Mouse (Mus musculus): ENCODE data around the gene Mcub. TPM values are rescaled to one million over a fixed set of nuclear protein-coding genes. Genes with fewer than 3 reads are reported as not detected.

The Mcub gene
- polyA plus RNA-seq, 1 experiment from 2014 or later: 3.5 TPM

DNA sequence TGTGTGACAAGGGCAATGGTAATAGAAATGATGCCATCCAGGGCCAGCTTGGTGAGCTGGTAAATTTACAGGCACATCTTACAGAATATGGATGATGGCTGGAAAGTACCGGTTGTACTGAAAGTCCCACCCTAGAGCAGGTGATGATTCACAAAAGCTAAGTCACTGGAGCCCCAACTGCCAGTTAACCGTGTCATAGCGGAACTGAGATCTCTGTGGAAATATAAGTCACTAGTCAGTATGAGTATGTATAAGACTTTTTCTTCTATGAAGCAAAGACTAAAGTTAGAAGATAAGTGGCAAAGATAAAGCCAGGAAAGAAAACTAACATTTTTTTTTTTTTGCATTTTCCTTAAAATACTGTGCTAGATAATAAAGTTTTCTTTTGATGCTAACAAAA is 76.9 kb downstream of the Mcub start:
- ATAC-seq (ENCODE audit: insufficient number of reproducible peaks, low FRiP score): no peak
- H3K36me3 ChIP-seq: peaks cover 39% of the 10 kb centered on the region

DNA sequence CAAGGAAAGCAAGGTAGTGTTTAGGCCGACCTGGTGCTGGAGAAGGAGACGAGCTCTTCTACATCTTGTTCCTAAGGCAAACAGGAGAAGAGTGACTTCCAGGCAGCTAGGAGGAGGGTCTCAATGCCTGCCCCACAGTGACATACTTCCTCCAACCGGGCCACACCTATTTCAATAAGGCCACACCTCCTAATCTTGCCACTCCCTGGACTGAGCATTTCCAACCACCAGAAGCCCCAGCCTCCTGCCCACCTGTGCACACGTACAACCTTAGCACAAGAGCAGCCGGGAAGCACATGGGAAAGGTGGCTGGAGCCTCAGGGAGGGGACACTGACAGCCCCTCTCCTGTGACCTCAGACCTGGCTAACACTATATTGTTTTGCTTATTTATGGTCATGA is 78.0 kb downstream of the Mcub start:
- Histone ChIP-seq H3K27me3 (replicated peaks) (no peaks in the 10 kb centered on the region), H3K27ac (ENCODE audit: poor library complexity, severe bottlenecking) (no peak overlapping the region), H3K4me3 (no peak overlapping the region), H3K4me1 (replicated peaks) (peaks cover 10% of the 10 kb centered on the region; the same call in 1 of the 2 replicates), H3K9ac (no peak overlapping the region), H3K4me2 (no peak overlapping the region), H3K9me3 (replicated peaks) (no peaks in the 10 kb centered on the region), H3K36me3 (peaks cover 39% of the 10 kb centered on the region)
- 71% methylated on average over 5 of the region's 5 CpGs for WGBS
- ATAC-seq (ENCODE audit: insufficient number of reproducible peaks, low FRiP score): no peak

More for the DNA sequence above, 76.9 kb downstream of the Mcub start:
- Histone ChIP-seq H3K9ac (no peak overlapping the region), H3K4me3 (no peak overlapping the region), H3K4me1 (replicated peaks) (peaks cover 17% of the 10 kb centered on the region), H3K4me2 (no peak overlapping the region), H3K27ac (ENCODE audit: poor library complexity, severe bottlenecking) (no peak overlapping the region), H3K27me3 (replicated peaks) (no peaks in the 10 kb centered on the region), H3K9me3 (replicated peaks) (no peaks in the 10 kb centered on the region)
- WGBS: 90% methylated on average over 3 of the region's 3 CpGs

DNA sequence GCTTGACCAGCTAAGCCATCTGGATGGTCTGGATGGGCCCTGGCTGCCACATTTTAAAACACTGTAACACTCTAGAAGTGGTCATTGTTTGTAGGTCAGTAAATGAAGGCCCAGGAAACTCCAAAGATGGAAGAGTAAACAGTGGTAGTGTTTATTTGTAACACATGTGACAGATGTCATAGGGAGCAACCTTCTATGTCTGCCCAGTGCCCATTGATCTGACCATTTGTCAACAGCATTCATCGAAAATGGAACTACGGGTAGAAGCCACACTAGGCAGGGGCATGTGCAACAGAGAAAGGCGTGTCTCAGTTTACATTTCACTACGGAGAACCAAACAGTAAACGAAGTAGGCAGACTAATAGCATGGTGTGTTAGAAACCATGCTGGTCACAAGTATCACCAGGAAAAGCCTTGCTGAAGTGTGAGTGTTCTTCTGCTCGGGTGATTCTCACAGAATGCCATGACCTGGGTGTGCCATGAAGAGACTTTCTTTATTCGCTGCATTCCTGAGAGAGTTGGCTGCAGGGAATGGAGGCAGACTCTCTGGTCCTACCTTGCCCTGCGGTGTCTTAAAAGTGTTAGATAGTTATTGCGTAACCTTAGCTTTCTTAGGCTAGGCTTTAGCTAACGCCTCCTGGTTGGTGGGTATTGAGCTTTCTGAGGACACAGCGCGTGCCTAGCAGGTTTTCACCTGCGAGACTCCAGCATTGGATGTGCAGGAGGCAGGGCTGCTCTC is 82.1 kb downstream of the Mcub start:
- H3K9me3 ChIP-seq (replicated peaks): no peaks in the 10 kb centered on the region
- ATAC-seq (ENCODE audit: insufficient number of reproducible peaks, low FRiP score): no peak
- H3K4me3 ChIP-seq: no peak overlapping the region
- H3K4me1 ChIP-seq (replicated peaks): peaks cover 11% of the 10 kb centered on the region
- H3K27me3 ChIP-seq (replicated peaks): no peaks in the 10 kb centered on the region
- no peak overlapping the region for H3K9ac ChIP-seq
- peaks cover 26% of the 10 kb centered on the region for H3K36me3 ChIP-seq
- WGBS: 85% methylated on average over 13 of the region's 13 CpGs
- no peak overlapping the region for H3K27ac ChIP-seq (ENCODE audit: poor library complexity, severe bottlenecking)
- H3K4me2 ChIP-seq: no peak overlapping the region

DNA sequence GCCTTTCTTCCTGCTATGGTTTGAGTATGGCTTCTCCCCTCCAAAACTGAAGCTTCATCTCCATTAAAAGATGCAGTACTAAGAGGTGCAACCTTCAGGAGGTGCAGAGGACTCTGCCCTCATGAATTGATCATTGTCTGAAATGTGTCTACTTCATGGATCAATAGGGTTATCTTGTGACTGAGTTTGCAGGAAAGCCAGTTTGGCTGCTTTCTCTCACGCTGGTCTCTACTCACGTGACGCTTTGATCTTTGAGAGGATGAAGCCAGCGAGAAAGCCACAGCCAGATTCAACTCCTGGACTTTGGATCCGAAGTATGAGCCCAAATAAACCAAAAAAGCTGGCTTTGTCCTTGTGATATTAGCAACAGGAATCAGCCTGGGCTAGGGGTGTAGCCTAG is 83.6 kb downstream of the Mcub start:
- H3K4me3 ChIP-seq: no peak overlapping the region
- H3K4me1 ChIP-seq (replicated peaks): peaks cover 11% of the 10 kb centered on the region
- H3K9ac ChIP-seq: no peak overlapping the region
- no peaks in the 10 kb centered on the region for H3K27me3 ChIP-seq (replicated peaks)
- 76% methylated on average over 5 of the region's 5 CpGs for WGBS
- peaks cover 12% of the 10 kb centered on the region for H3K36me3 ChIP-seq
- H3K4me2 ChIP-seq: no peak overlapping the region
- no peak for ATAC-seq (ENCODE audit: insufficient number of reproducible peaks, low FRiP score)
- H3K27ac ChIP-seq (ENCODE audit: poor library complexity, severe bottlenecking): no peak overlapping the region; the same call in 1 of the 2 replicates
- H3K9me3 ChIP-seq (replicated peaks): no peaks in the 10 kb centered on the region

DNA sequence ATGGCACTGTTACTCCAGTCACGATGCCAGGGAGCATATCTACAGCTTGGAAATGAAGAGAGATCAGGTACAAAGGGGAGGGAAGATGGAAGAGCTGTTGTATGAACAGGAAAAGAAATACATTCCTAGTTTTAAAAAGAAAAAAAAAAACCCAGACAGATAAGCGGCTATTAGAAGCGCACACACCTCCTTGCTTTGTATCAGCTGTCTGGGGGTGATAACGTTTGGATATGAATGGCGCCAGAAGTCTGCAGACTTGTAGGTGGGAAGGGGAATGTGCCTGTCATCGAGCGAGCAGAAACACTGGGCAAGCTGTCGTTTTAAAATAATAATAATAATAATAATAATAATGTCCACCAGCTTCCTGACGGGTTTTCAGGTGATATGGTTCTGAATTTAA is 84.4 kb downstream of the Mcub start:
- H3K4me2 ChIP-seq: no peak overlapping the region
- WGBS: 38% methylated on average over 9 of the region's 9 CpGs
- H3K27ac ChIP-seq (ENCODE audit: poor library complexity, severe bottlenecking): no peak overlapping the region
- H3K9me3 ChIP-seq (replicated peaks): no peaks in the 10 kb centered on the region
- H3K27me3 ChIP-seq (replicated peaks): no peaks in the 10 kb centered on the region
- H3K36me3 ChIP-seq: peaks cover 6% of the 10 kb centered on the region; the same call in 1 of the 2 replicates
- H3K4me3 ChIP-seq: no peak overlapping the region
- peaks cover 19% of the 10 kb centered on the region for H3K4me1 ChIP-seq (replicated peaks)
- ATAC-seq (ENCODE audit: insufficient number of reproducible peaks, low FRiP score): no peak
- no peak overlapping the region for H3K9ac ChIP-seq

DNA sequence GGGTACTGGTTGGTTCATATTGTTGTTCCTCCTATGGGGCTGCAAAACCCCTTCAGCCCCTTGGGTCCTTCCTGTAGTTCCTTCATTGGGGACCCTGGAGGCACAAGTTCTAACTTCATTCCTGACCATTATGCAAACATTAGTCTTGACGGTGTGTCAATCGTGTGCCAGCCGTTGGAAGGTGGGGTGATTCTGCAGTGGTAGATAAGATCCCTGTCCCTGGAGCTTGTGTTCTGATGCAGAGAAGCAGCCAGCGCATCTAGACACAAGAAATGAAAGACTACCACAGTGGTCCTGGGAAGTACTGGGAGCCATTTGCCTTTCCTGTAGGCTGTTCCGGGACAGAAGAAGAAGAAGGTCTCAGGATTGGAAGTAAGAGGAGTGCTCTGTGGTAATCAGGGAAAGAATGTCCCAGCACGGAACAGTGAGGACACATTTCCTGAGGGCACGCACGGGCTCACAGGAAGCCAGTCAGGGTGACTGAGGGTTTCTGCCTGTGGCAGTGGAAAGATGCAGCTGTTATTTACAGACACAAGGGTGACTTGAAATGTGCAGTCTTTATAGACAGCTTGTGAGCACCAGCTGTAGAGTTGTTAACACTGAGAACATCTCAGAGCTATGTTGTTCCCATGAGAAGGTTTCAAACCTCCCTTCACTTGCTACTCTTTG is 88.9 kb downstream of the Mcub start:
- WGBS: 46% methylated on average over 8 of the region's 8 CpGs
- Histone ChIP-seq H3K36me3 (no peaks in the 10 kb centered on the region), H3K4me3 (no peak overlapping the region), H3K9ac (no peak overlapping the region), H3K27me3 (replicated peaks) (0 out of 2 replicates have a peak, but pooled peaks cover 6% of the 10 kb centered on the region), H3K9me3 (replicated peaks) (no peaks in the 10 kb centered on the region), H3K4me2 (no peak overlapping the region), H3K27ac (ENCODE audit: poor library complexity, severe bottlenecking) (no peak overlapping the region), H3K4me1 (replicated peaks) (peaks cover 23% of the 10 kb centered on the region)
- no peak for ATAC-seq (ENCODE audit: insufficient number of reproducible peaks, low FRiP score)

DNA sequence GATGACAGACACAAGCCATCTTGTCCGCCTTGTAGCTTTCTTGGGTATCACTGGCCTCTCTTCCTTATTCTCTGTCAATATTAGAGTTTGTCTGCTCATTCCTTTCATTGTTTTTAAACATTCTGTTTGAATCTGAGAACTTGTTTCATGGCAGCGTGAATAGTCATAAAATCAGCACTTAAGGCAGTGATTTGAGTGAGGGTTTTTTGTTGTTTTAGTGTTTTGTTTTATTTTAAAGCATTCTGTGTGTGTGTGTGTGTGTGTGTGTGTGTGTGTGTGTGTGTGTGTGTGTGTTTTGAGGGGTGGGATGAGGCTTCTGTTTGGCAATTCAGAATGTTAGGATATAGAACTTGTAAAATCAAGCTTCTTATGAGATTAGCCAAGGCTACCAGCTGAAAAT is 90.1 kb downstream of the Mcub start:
- no peak for ATAC-seq (ENCODE audit: insufficient number of reproducible peaks, low FRiP score)
- no peak overlapping the region for H3K27ac ChIP-seq (ENCODE audit: poor library complexity, severe bottlenecking)
- H3K4me1 ChIP-seq (replicated peaks): peaks cover 14% of the 10 kb centered on the region; the same call in 1 of the 2 replicates
- no peaks in the 10 kb centered on the region for H3K9me3 ChIP-seq (replicated peaks)
- 0 out of 2 replicates have a peak, but pooled peaks cover 6% of the 10 kb centered on the region for H3K27me3 ChIP-seq (replicated peaks)
- H3K4me2 ChIP-seq: peak overlapping the region; percentile 96
- H3K4me3 ChIP-seq: peak overlapping the region; percentile 73
- no peak overlapping the region for H3K9ac ChIP-seq
- WGBS: 85% methylated on average over 2 of the region's 2 CpGs
- no peaks in the 10 kb centered on the region for H3K36me3 ChIP-seq

DNA sequence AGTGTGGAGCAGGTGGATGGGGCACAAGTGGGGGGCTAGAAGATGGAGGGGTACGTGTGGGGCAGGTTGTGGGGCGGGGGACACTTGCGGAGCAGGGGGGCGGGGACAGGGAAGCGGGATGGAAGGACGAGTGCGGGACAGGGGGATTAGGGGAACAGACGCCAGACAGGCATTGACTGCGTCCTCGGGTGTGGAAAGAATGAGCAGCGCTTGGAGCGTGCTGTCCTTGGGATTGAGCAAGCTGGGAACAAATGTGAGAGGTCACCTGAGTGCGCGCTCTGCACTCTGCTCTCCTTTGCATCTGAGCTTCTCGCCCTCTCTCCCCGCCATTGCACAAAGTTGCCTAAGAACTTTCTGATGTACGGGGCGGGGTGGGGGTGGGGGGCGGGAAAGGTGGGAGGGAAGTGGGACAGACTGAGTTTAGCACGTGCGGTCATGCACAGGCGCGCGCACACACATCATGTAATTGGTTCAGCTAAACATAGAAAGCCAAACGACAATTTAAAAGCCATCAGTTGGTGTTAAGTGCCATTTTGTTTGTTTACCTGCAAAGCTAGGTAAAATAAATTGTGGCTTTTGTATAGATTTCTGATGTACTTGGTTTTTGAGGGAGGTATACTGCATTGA is 90.8 kb downstream of the Mcub start:
- ATAC-seq (ENCODE audit: insufficient number of reproducible peaks, low FRiP score): peak; percentile 67
- peak overlapping the region; percentile 77 for H3K27ac ChIP-seq (ENCODE audit: poor library complexity, severe bottlenecking)
- peak overlapping the region; percentile 96 for H3K4me2 ChIP-seq
- H3K9ac ChIP-seq: peak overlapping the region; percentile 88
- 0 out of 2 replicates have a peak, but pooled peaks cover 6% of the 10 kb centered on the region for H3K27me3 ChIP-seq (replicated peaks)
- no peaks in the 10 kb centered on the region for H3K36me3 ChIP-seq
- no peaks in the 10 kb centered on the region for H3K9me3 ChIP-seq (replicated peaks)
- H3K4me1 ChIP-seq (replicated peaks): 0 out of 2 replicates have a peak, but pooled peaks cover 12% of the 10 kb centered on the region
- WGBS: under 1% methylated on average over 25 of the region's 25 CpGs
- peak overlapping the region; percentile 73 for H3K4me3 ChIP-seq

DNA sequence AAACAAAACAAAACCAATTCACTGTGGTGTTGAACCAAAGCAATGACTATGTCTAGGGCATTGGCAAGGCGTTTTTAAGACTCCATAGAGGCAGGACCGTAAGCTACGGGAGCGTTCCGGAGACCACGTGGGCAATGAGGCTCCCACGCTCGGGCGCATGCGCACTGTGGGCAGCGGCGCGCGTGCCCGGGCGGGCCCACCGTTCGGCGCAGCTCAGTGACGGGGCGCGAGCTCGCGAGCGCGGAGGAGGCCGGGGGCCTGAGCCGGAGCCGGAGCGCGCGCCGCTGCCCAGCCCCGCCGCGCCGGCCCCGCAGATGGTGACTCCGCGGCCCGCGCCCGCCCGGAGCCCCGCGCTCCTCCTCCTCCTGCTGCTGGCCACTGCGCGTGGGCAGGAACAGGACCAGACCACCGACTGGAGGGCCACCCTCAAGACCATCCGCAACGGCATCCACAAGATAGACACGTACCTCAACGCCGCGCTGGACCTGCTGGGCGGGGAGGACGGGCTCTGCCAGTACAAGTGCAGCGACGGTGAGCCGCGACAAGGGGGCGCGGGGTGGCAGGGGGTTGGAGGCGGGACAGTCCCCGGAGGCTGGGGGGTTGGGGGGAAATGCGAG is 91.5 kb downstream of the Mcub start, which contains the start of gene Pla2g12a:
Gene Pla2g12a, plus strand, starts transcription at position 202 of the 617 bp plus-strand sequence.
- H3K36me3 ChIP-seq: no peaks in the 10 kb centered on the region
- peak within 1 kb of the TSS; percentile 77 for H3K27ac ChIP-seq (ENCODE audit: poor library complexity, severe bottlenecking)
- 0 out of 2 replicates have a peak, but pooled peaks cover 12% of the 10 kb centered on the region for H3K4me1 ChIP-seq (replicated peaks)
- peak within 1 kb of the TSS; percentile 96 for H3K4me2 ChIP-seq
- peak within 1 kb of the TSS; percentile 88 for H3K9ac ChIP-seq
- no peaks in the 10 kb centered on the region for H3K9me3 ChIP-seq (replicated peaks)
- 0 out of 2 replicates have a peak, but pooled peaks cover 6% of the 10 kb centered on the region for H3K27me3 ChIP-seq (replicated peaks)
- WGBS: under 1% methylated on average over 65 of the region's 66 CpGs
- ATAC-seq (ENCODE audit: insufficient number of reproducible peaks, low FRiP score): peak; percentile 87
- H3K4me3 ChIP-seq: peak within 1 kb of the TSS; percentile 73

DNA sequence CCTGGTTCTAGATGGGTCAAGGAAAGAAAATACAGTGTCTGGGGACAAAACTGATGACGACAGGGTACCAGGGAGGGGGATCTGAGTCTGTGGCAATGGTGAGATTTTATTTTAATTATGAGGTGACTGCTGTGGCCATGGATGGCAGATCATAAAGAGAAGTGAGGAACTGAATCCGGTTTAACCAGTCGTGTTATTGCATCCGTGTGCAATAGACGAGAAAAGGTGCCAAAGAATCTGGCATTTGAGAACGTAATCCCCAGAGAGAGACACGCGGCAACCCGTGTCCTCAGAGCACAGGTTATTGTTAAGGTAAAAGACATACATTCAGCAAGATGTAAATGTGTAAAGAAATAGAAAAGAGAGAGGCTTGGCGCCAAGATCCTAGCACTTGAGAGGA is 92.7 kb downstream of the Mcub start:
- H3K27ac ChIP-seq (ENCODE audit: poor library complexity, severe bottlenecking): no peak overlapping the region
- no peaks in the 10 kb centered on the region for H3K36me3 ChIP-seq
- no peak overlapping the region for H3K4me3 ChIP-seq
- H3K9ac ChIP-seq: no peak overlapping the region
- H3K27me3 ChIP-seq (replicated peaks): 0 out of 2 replicates have a peak, but pooled peaks cover 6% of the 10 kb centered on the region
- WGBS: 88% methylated on average over 10 of the region's 10 CpGs
- no peak overlapping the region for H3K4me2 ChIP-seq
- ATAC-seq (ENCODE audit: insufficient number of reproducible peaks, low FRiP score): no peak
- no peaks in the 10 kb centered on the region for H3K9me3 ChIP-seq (replicated peaks)
- 0 out of 2 replicates have a peak, but pooled peaks cover 12% of the 10 kb centered on the region for H3K4me1 ChIP-seq (replicated peaks)

Measured in heart, embryonic 12.5 days (tissue).